Mouse (Mus musculus) gastrocnemius, postnatal 14 days (tissue): ENCODE results near the gene Slco1a1. TPM values are rescaled to one million over a fixed set of nuclear protein-coding genes. Genes with fewer than 3 reads are reported as not detected.
"Not testable (repeated sequence)": the region's sequence is repeated elsewhere in the genome, so short reads cannot be mapped to it uniquely, and the experiment has no call there.

Source experiments
- DNase-seq: peaks from one replicate; pipeline ENCODE4 v3.0.0; 2021; ENCODE audit warnings: mixed read lengths
- intact Hi-C: fragments of 180-260 bp; cut with DNase I; formaldehyde crosslinking; loops from one replicate; pipeline ENCODE4 v1.15.1; 2025; ENCODE audit warnings: low total_unique reads
- long read RNA-seq, 2 experiments: library from polyadenylated mRNA; stranded (forward); transcript quantifications; one replicate each; pipeline ENCODE4 v2.0.0; 2021
- total RNA-seq, 2 experiments: library from RNA; stranded (reverse); gene quantifications; 2 replicates each; pipeline ENCODE4 v1.2.3; 2021

Gene Slco1a1
- total RNA-seq, result not detected
- long read RNA-seq, experiment 1, result 0 reads
- long read RNA-seq, experiment 2, result 0 reads

DNA sequence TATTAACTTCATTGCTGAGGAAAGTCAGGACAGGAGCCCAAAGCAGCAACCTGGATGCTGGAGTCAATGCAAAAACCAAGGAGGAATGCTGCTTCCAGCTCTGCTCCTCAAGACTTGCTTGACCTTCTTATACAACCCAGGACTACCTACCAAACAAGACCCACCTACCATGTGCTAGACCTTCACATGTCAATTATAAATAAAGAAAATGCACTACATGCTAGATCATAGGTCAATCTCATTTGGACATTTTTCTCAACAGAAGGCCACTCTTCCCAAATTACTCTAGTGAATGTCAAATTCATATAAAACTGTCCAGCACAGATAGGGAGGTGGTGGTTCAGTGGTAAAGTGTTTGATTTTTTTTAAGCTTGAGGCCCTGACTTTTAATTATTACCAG lies at the start of gene Slco1a1:
Gene Slco1a1, minus strand, starts transcription at position 101 of the 400 bp plus-strand sequence.
- intact Hi-C loops, result no loop called here
- no peak for DNase-seq

DNA sequence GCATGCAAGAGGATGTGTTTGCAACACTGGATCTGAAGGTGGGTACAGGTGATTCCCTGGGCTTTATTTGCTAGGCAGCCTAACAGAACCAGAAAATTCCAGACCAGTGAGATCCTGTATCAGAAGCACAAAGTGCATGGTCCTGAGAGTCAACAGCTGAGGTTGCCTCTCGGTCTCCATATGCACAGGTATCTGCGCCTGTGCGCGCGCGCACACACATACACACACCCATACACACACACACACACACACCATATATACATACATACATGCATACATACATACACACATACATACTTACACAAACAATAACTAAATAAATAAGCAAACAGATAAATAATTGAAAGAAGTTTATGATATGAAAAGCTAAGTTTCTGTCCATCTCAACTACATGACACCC lies 40.0 kb upstream of the Slco1a1 start:
- intact Hi-C loops, result no loop called here
- no peak for DNase-seq

DNA sequence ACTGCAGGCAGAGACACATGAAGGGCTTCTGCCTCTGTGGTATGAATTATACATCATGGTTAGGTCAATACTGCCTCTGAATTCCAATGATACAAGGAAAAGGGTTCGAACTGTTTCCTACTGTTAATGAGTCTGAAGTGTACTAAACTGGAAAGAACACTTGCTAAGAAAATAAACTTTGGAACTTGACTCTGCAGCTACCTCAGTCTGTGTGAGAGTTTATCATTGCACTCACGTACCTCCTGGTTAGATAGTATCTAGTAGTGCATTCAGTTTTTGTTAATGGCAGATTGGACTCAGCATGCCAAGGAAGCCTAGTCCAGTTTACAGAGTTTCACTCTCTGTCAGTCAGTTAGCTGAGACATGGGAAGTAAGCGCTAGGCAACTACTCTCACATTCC lies 37.9 kb upstream of the Slco1a1 start:
- no peak for DNase-seq
- intact Hi-C loops, result no loop called here

DNA sequence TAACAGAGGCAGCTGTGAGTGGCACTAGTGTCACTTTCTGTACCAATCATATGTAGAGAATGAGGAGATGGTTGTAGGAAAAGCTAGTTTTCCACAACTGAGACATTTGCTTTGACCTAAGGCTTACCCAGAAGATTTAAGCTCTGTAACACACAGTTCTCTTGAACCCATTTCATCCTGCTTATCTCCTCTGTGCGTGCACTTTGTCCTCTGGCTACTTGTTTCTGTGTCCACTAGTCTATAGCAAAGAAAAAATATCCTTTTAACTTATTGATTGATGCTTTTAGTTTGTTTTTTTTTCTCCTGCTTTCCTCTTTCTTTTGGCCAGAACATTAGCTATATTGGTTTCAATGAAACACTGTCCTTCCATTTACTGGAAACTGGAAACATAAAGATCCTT lies 15.7 kb upstream of the Slco1a1 start:
- intact Hi-C loops, result no loop called here
- DNase-seq, result no peak

DNA sequence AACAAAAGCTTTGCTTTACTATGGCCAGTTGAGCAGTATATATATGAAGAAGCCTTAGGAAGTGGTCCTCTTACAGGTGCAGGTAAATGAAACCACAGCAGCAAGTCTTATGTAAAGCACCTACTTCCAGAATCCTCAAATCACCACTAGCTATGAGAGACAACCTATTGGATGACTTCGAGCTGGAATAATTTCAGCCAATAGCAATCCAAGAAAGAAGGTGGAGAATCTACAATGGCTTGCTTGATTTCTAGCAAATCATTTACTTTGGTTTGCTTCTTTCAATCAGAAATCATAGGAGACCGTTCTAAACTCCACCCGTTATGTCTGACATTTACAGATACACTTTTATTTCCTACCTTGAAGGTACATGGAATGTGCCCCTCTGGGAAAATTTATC lies 15.1 kb upstream of the Slco1a1 start:
- intact Hi-C loops, result no loop called here

DNA sequence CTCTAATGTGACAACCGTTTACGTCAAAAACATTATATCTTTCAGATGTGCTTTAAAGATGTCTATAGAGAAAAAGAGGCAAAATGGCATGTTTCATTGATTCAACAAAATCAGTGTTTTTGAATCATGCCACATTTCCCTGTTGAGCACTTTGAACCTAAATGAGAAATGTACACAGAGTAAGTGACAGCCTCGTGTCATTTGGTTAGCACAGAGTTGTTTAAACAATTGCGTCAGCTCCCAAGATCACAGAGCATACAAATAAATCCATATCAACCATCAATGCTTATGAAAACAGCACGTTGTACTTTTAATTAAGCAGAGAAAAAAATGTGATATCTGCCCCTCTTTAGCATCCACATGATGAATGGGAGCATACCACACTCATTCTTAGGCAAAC lies 13.7 kb upstream of the Slco1a1 start:
- intact Hi-C loops, result no loop called here
- DNase-seq, result no peak

More for the DNA sequence above, 15.1 kb upstream of the Slco1a1 start:
- DNase-seq, result no peak

DNA sequence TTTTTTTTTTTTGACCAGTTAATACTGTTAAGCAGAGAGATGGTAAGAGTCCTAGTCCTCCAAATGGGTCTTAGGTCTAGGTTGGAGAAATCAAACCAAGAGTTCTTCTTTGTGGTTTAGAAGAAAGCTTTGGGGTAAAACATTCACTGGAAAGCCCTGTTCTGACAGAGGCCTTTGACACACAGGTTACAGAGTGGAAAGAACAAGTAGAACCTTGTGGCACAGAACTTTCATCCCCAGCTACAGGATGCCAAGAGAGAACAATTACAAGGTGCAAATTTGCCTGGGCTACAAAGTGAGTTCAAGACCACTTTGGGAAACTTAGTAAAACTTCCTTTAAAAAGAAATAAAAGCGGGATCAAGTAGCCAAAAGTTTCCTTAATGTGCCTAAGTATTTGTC lies 6.3 kb downstream of the Slco1a1 start:
- intact Hi-C loops, result no loop called here
- no peak for DNase-seq

DNA sequence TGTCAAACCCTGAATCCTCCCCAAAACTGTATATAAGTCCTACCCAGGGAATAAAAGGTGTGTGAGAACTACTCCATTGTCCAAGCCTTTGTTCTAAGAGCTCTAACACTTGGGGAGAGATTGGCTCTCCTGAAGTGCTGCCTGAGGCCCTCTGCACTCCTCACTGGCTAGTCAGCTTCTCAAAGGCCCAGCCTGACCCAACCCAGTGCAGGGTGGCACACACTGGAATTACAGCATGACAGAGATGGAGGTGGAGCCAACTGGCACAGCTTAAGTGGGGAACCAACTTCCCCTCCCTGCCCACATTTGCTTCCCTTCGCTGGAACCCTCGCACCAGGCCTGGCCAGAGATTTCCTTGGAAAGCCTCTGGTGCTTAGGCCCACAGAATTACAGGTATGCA lies 48.6 kb downstream of the Slco1a1 start:
- DNase-seq, result no peak
- intact Hi-C loops, result no loop called here

DNA sequence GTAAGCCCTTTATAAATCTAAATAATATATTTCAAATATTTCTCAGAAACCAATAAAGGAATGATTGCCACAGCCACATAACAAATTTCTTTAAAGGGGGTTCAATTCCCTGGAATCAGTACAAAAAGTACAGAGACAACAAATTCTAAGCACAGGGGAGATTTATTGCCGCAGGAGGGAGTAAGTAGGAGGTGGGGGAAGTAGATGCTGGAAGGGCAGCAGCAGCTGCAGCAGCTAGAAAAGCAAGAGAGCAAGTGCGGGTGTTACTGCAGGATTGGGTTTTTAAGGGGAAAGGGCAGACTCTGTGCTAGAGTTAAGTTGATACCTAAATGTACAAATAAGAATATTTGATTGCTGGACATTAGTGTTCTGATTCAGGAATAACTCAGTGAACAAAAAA lies 57.0 kb downstream of the Slco1a1 start:
- no peak for DNase-seq
- intact Hi-C loops, result no loop called here

DNA sequence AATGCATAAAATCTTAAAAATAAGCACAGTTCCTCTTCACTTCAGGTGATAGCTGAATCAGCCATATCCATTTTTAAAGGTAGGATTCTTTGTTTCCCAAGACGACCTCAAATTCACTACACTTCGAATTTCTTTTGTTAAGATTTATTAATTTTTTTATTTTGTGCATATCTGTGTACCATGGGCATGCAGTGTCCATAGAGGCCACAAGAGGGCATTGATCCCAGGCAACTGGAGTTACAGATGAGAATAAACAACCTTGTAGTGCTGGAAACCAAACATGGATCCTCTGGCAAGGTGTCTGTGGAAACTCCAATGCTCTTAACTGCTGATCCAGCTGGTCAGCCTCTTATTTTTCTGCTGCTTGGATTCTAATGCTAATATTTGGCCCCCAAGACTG lies 58.5 kb downstream of the Slco1a1 start:
- no peak for DNase-seq
- intact Hi-C loops, result no loop called here

DNA sequence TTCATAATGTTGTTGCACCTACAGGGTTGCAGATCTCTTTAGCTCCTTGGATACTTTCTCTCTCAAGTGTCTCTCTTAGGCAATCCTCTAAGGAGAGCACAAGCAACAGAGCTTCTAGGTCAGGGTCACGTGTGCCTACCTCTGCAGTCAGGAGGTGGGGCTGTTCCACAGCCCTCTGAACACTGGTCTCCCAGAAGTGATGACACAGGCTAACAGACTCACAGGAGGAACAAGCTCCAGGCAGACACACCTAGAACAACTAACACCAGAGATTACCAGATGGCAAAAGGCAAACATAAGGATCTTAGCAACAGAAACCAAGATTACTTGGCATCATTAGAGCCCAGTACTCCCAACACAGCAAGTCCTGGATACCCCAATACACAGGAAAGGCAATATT lies 64.2 kb downstream of the Slco1a1 start:
- no peak for DNase-seq
- intact Hi-C loops, result no loop called here

DNA sequence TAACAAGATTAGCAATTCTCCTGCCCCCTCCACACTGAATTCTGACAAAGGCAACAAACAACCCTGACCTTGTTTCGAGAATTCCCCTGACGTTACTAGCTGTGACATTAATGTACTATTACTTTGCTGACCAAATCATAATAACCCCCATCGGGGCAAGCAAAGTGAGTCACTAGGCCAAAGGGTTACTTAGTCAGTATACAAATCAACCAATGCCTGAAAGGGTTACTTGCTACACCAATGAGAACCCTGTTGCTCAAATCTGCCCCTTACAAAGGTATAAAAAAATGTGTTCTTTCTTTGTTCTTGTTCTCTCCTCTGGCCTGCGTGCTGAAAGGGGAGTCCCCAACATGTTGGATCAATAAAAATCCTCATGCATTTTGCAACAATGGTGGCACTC lies 71.0 kb downstream of the Slco1a1 start:
- DNase-seq, intact Hi-C loops: not testable (repeated sequence)

DNA sequence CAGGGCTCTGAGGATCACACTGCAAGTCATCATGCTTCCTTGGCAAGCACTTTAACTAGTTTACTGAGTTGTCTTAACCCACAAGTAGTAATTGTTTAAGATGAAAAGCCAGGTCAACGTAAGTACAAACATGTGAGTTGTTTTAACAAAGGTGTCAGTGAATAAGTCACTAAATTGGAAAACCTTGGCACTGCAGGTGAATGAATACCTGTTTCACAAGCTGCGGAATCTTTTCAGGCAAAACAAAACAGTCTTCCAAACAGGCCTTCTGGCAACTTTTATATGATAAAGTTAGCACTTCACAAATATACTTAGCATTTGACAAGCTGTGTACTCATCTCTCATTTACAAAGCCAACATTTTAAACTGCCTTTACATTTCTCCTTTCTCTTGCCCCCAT lies 75.1 kb downstream of the Slco1a1 start:
- DNase-seq, result no peak
- intact Hi-C loops, result no loop called here

DNA sequence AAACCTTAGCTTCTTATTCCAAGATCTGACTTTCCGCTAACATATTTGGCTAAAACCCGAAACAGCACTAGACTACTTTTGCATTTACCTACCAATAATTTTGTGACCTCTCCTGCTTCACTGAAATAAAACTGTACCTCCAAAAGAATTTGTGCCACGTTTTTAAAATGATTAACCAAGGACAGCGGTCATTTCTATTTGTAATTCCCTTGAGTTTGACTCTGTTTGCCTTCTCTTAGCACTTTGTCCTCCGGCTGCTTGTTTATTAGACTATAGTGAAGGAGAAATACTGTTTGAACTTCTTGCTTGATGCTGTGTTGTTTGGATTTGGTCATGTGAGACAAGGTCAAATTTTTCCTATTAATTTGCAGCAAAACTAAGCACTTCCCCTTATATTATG lies 78.0 kb downstream of the Slco1a1 start:
- DNase-seq, result no peak
- intact Hi-C loops, result no loop called here

DNA sequence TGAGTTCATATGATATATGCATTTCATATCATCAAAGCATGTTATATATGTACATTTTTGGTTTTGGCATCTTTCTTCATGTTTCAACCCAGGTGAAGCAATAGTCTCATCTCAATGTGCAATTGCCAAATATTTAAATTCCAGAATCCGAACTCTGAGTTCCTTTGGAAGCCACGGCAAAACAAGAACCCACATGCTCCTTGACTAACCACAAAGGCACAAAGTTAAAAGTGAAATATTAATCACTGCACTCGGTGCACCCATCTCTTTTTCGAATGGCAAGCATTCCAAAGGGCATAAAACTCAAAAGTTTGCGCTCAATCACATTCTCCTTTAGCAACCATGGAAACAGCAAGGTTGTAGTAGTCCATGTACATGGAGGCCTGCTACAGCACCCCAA lies 80.7 kb downstream of the Slco1a1 start:
- no peak for DNase-seq
- intact Hi-C loops, result no loop called here

DNA sequence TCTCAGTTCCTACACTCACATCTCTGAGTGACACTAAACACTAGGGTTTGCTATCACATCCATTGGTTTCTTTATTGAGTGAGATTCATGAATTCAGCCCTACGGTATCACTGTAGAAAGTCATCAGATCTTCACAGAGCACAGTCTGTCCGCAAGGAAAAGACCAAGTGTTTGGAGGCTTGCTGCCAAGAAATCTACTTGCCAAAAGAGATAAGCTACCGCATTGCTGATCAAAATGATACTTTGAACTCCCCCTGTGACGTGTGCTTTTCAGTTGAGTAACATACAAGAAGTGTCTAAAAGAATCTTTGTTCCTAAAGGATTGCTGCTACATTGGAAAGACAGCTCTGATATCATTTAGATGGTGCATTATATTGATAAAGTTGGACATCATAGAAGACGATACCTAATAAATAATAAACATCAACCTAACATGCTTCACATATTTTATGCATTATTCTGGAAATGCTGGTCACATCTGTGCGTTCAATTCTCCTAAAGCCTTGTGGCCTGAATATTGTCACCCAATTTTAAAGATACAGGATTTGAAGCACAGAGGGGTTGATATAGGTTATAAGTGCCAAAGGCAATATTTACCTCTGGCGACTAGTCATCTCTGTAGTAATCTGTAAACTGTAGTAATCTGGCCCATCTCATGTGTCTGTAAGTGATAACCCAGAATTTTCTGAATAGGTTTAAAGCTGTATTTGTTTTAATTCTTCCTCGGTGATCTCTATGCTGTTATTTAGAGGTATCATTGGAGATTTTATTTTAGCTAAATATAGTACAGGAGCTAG lies 88.8 kb downstream of the Slco1a1 start:
- intact Hi-C loops, result no loop called here

More for the DNA sequence above, 88.8 kb downstream of the Slco1a1 start:
- no peak for DNase-seq

Other genes with a start within 250 kb of the Slco1a1 start
- gene Gm5724, start 173.2 kb downstream of the Slco1a1 start, total RNA-seq, result not detected
- gene Slco1a4, start 90.8 kb downstream of the Slco1a1 start, total RNA-seq, result under 1 TPM; 0.42 to 0.49 TPM
- not detected for gene Gm6614, start 64.5 kb upstream of the Slco1a1 start, total RNA-seq